Mouse (Mus musculus): ENCODE data around the gene Pikfyve. TPM values are rescaled to one million over a fixed set of nuclear protein-coding genes. Genes with fewer than 3 reads are reported as not detected.

Gene Pikfyve
- total RNA-seq, 2 experiments from 2014 or later, result 39.2 to 42.2 TPM

DNA sequence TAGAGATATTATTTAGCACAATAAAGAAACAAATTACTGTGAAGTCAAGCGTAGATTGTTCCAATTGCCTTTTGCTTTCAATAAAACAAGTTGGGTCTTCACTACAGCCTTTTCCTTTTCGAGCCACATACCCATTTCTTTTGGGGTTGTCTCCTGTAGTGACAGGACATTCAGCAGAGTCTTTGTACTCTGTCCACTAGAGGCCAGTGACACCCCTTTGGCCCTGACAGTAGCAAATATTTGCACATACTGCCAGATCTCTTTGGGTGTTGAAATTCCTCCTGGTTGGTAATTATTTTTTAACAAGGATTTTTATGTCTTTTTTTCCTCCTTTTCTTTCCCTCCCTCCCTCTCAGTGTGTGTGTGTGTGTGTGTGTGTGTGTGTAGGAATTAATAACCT, 126.4 kb downstream of the Pikfyve start:
- DNase-seq (ENCODE audit: low spot score in 2 of 2), result no peak

DNA sequence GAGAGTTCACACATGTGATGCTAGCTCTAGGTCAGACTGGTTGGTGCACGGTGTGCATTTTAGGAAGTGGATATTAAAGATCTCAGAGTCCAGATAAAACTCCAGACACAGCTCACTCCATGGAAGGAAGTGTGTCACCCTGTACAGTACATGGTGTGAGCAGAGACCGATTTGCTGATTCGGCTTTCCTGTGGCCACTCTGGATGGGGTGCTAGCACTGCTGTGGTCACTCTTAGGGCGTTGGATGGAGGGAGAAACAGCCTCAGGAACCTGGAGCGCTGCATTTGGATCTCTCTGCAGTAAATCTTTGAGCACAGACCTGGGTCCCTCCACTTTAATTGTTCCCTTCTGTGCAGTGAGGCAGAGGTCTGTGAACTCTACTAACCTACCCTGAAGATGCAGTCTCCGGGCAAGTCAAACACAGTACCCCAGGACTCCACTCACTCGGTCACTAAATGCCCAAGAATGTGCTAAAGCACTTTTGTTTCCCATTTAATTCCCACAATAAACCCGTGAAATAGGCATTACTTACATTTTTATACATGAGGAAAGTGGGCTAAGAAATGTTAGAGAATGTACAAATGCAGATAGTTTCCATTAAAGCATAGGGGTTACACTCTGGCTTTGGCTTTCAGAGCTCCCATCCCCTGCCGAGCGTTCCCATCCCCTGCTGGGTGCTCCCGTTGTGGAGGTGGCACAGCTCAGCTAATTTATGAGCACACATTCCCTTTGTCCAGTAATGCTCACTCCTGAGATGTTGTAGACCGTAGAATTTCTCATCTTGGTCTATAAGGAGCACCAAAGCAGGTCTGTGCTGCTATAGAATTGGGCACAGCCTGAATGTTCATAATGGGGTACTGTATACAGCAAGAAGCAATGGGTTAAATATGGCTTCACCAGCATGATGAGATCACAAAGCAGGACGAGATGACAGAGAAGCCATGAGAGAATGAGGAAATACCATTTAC, 127.9 kb downstream of the Pikfyve start:
- no peak for DNase-seq (ENCODE audit: low spot score in 2 of 2)

GRCm38 (mm10) chr1:65315022-65315407, 128.5 kb downstream of the Pikfyve start:
- no peak for DNase-seq (ENCODE audit: low spot score in 2 of 2)

Other genes starting within 250 kb of the Pikfyve start
- gene Plekhm3, start 229.9 kb upstream of the Pikfyve start, total RNA-seq (2021), result 10 to 100 TPM; 36.9 to 39.7 TPM
- not detected for gene Akr1cl, start 153.9 kb upstream of the Pikfyve start, total RNA-seq (2021)
- gene Cryge, start 135.5 kb upstream of the Pikfyve start, total RNA-seq (2021), result not detected
- not detected for gene Crygd, start 123.2 kb upstream of the Pikfyve start, total RNA-seq (2021)
- gene Crygc, start 113.0 kb upstream of the Pikfyve start, total RNA-seq (2021), result not detected
- gene Crygb, start 104.4 kb upstream of the Pikfyve start, total RNA-seq (2021), result not detected
- gene Cryga, start 83.3 kb upstream of the Pikfyve start, total RNA-seq (2021), result under 1 TPM in 1 of 2 experiments, not detected in 1; 0.48 TPM
- gene Gm28845, start 67.1 kb upstream of the Pikfyve start, total RNA-seq (2021), result under 1 TPM in 1 of 2 experiments, not detected in 1; 0.54 TPM
- 1 to 10 TPM; 9.3 to 9.5 TPM for gene D630023F18Rik, start 63.5 kb upstream of the Pikfyve start, total RNA-seq (2021)
- 10 to 100 TPM; 40.0 to 47.8 TPM for gene Idh1, start 183 bp upstream of the Pikfyve start, total RNA-seq (2021)
- gene Pth2r, start 95.4 kb downstream of the Pikfyve start, total RNA-seq (2021), result under 1 TPM; 0.30 TPM